Mouse (Mus musculus) olfactory bulb, adult 2 months (tissue): Measurements from ENCODE around the gene Rnf10. TPM values are rescaled to one million over a fixed set of nuclear protein-coding genes. Genes with fewer than 3 reads are reported as not detected.

Source experiments
- H3K27ac ChIP-seq: fragments of 200-500 bp; 2 replicates; pipeline ENCODE4 v1.5.1; 2012; ENCODE audit warnings: low read depth, low read length; ENCODE audit not compliant: insufficient read depth
- H3K4me1 ChIP-seq: fragments of 200-500 bp; 2 replicates; pipeline ENCODE4 v1.6.1; 2012; ENCODE audit warnings: low read length; ENCODE audit not compliant: control insufficient read depth, insufficient read depth
- H3K4me3 ChIP-seq: fragments of 200-500 bp; 2 replicates; pipeline ENCODE4 v1.5.1; 2012; ENCODE audit warnings: mild to moderate bottlenecking, low read depth, low read length, moderate library complexity; ENCODE audit not compliant: insufficient read depth
- CTCF ChIP-seq: fragments of 200-500 bp; IDR thresholded peaks from 2 replicates; pipeline ENCODE4 v1.5.1; 2012; ENCODE audit warnings: low read depth, mild to moderate bottlenecking, low read length, moderate library complexity; ENCODE audit not compliant: insufficient read depth
- POLR2A ChIP-seq: fragments of 200-500 bp; IDR thresholded peaks from 2 replicates; pipeline ENCODE4 v1.6.1; 2012; ENCODE audit warnings: mild to moderate bottlenecking, low read depth, low read length, moderate library complexity; ENCODE audit not compliant: insufficient read depth
- WGBS: fragments of 180-500 bp; shearing (Covaris S2); methylation state at CpG from one replicate; pipeline ENCODE4 v1.1.7; 2018; 5-methylcytosine and 5-hydroxymethylcytosine counted together
- polyA plus RNA-seq: library from polyadenylated mRNA; stranded (reverse); fragments of >200 nt; gene quantifications from 2 replicates; pipeline ENCODE4 v1.2.4, GENCODE M21; 2012; ENCODE audit warnings: low replicate concordance; ENCODE audit not compliant: missing spikeins, insufficient read depth, insufficient read length

Rnf10 gene
- polyA plus RNA-seq, 1 experiment, result not detected

DNA sequence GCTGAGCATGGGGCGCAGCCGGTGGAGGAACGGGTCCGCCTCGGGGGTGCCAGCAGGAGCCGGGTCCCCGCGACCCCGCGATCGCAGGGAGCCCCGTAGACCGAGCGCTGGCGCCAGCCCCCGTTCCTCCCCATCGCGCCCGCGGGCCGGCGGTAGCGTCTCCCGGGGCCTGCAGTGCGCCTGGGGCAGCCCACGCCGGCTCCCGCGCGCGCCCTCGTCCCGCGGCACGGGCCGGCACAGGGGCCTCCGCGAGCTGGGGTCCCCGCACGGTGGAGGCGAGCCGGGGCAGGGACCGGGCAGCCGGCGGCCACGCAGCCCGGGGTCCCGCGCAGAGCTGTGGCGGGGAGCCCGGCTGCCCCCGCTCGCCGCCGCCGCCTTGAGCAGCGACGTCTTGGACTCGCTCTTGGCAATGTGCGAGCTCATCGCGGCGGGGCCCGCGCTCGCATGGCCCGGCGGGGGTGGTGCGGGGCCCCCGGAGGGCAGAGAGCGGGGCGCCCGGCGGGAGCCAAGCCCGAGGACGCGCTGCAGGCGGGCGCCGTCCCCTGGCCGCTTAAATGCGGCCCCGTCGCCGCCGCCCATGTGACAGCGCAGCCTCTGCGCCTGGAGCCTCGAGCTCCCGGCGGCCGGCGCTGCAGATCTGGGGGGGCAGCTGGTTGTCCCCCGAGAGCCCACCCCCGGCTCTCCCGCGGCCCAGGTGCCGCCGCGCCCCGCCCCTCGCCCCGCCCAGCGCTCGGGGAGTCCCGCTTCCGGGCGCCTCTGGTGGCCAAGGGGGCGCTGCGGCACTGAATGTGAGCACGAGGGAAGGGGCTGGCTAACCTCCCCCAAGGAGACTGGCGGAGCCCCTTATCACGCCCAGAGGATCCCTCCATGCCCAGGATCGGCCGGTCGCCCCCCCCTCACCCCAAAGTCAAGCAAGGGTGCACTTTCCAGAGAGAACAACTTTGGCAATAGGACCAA lies 78.8 kb downstream of the Rnf10 start, which contains the start of gene Cabp1:
Gene Cabp1 (minus strand): TSS at position 713 of the 957 bp plus-strand sequence.
- peak within 1 kb of the TSS; percentile 73 for H3K4me3 ChIP-seq
- peaks cover 20% of the 10 kb centered on the region for H3K4me1 ChIP-seq
- TF ChIP-seq CTCF, result no peak
- no peak for TF ChIP-seq POLR2A
- whole genome bisulfite sequencing, result under 1% methylated on average over 105 of the region's 116 CpGs
- no peak within 1 kb of the TSS; the same call in 1 of the 2 replicates for H3K27ac ChIP-seq

DNA sequence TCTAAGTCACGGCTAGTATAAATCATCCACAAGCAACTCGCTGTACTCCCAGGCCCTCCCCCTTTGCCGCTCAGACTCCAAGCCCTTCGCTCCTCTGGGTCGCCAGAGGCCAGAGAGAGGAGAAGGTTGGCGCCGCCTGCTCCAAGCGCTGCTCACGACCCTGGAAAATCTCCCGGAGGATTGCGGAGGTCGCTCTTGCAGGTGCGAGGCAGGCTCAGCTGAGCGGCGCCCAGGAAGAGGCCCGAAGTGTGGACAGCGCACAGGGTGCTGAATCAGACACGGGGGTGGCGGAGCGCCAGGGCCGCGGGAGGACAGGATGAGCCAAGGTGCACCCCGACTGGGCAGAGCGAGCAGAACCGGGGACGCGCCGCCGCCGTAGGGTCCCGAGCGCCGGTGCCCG lies 79.5 kb downstream of the Rnf10 start:
- Histone ChIP-seq H3K27ac (no peak overlapping the region), H3K4me1 (peaks cover 20% of the 10 kb centered on the region), H3K4me3 (peak overlapping the region; percentile 73)
- 1% methylated on average over 34 of the region's 34 CpGs for WGBS
- TF ChIP-seq CTCF (no peak), POLR2A (no peak)

DNA sequence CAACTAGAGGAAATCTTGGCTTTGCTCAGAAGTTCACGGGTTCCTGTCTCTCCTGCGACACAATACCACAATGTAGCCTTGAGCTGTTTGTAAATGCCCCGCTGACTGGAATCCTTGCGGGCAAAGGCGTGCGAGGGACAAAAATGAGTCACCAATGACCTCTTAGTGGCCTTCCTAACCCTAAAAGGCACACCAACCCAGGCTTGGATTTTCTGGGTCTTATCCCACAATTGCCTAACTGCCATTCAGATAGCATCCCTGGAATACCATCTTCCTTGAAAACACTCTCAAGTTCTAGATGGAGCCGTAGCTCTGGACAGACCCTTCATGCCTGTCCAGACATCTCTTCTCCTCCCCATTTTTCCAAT lies 79.9 kb downstream of the Rnf10 start:
- 30% methylated on average over 7 of the region's 7 CpGs for WGBS
- H3K4me3 ChIP-seq, result peak overlapping the region; percentile 73
- H3K27ac ChIP-seq, result no peak overlapping the region
- TF ChIP-seq CTCF, result no peak
- TF ChIP-seq POLR2A, result no peak
- peaks cover 20% of the 10 kb centered on the region for H3K4me1 ChIP-seq

DNA sequence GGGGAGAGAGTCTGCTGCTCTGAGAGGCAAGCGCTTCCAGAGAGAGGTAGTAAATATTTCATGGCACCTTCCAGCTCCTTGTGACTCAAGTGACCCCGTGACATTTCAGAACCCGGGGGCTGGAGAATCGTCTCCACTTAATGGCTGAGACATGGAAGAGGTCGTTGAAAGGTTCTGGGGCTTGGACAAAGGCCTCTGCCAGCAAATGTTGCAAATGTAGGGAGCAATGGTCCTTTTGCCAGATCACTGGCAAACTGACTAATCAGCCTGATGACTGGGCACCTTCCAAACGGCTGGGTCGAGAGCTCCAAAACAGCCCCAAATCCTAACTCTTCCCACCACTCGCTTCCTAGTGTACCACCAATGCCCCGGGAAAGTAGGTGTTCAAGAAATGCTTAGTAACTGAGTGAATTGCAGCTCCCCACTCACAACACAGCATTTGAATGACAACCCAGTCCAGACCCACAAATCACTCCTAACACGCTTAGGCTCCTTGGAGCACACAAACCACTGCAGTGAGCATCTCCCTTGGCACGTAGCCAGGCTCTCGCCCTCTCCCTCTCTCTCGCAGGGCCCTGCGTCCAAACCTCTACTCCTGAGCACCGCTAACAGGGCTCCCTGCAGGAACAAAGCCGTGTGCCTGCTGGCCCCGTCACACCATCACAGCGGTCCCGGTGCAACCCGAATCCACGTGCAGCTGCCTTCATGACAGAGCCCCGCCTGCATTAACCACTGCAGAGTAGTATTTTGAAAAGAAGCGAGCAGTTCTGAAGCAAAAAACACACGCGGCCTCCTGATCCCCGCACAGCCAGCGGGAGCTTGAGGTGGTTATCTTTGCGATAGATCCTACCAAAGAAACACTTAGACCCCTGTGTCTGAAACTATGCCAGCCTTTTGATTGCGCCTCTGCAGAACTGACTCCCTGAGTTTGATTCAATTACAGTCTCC lies 80.5 kb downstream of the Rnf10 start:
- H3K4me3 ChIP-seq, result peak overlapping the region; percentile 73
- TF ChIP-seq CTCF (no peak), POLR2A (no peak)
- peaks cover 26% of the 10 kb centered on the region for H3K4me1 ChIP-seq
- H3K27ac ChIP-seq, result no peak overlapping the region
- 29% methylated on average over 29 of the region's 29 CpGs for WGBS

Other genes with a start within 250 kb of the Rnf10 start
- not detected in 2 replicates for gene Gm10401, start 174.6 kb downstream of the Rnf10 start, polyA plus RNA-seq
- not detected in 2 replicates for gene Acads, start 153.6 kb downstream of the Rnf10 start, polyA plus RNA-seq
- not detected in 2 replicates for gene Unc119b, start 137.9 kb downstream of the Rnf10 start, polyA plus RNA-seq
- gene Mlec, start 114.7 kb downstream of the Rnf10 start, polyA plus RNA-seq, result 76.8 TPM in 1 of 2 replicates, not detected in the other
- not detected in 2 replicates for gene Cabp1, start 78.5 kb downstream of the Rnf10 start, polyA plus RNA-seq
- gene Pop5, start 37.1 kb downstream of the Rnf10 start, polyA plus RNA-seq, result not detected in 2 replicates
- not detected in 2 replicates for gene Coq5, start 6.8 kb upstream of the Rnf10 start, polyA plus RNA-seq
- gene Dynll1, start 28.1 kb upstream of the Rnf10 start, polyA plus RNA-seq, result 797 TPM in 1 of 2 replicates, not detected in the other
- gene Srsf9, start 54.3 kb upstream of the Rnf10 start, polyA plus RNA-seq, result not detected in 2 replicates
- gene Gatc, start 68.3 kb upstream of the Rnf10 start, polyA plus RNA-seq, result not detected in 2 replicates
- gene Triap1, start 68.3 kb upstream of the Rnf10 start, polyA plus RNA-seq, result not detected in 2 replicates
- not detected in 2 replicates for gene Cox6a1, start 76.1 kb upstream of the Rnf10 start, polyA plus RNA-seq
- gene Msi1, start 156.7 kb upstream of the Rnf10 start, polyA plus RNA-seq, result not detected in 2 replicates
- not detected in 2 replicates for gene Pla2g1b, start 193.4 kb upstream of the Rnf10 start, polyA plus RNA-seq
- not detected in 2 replicates for gene Sirt4, start 211.8 kb upstream of the Rnf10 start, polyA plus RNA-seq
- not detected in 2 replicates for gene Pxn, start 233.8 kb upstream of the Rnf10 start, polyA plus RNA-seq